Mouse (Mus musculus) left cerebral cortex, adult 2 months (tissue): ENCODE data around the gene Stra8. TPM values are rescaled to one million over a fixed set of nuclear protein-coding genes. Genes with fewer than 3 reads are reported as not detected.

Experiments used
- DNase-seq, 2 experiments: peaks; one replicate each; pipeline ENCODE4 v3.0.0; 2021 to 2022; ENCODE audit warnings: low spot score in 2 of 2, mixed read lengths in 1 of 2; ENCODE audit errors: extremely low spot score in 1 of 2
- H3K27ac ChIP-seq: fragments of 200-600 bp; 2 replicates; pipeline ENCODE4 v1.8.1; 2022
- H3K4me3 ChIP-seq: fragments of 200-600 bp; 2 replicates; pipeline ENCODE4 v1.8.1; 2022
- CTCF ChIP-seq: fragments of 200-600 bp; IDR thresholded peaks from 2 replicates; pipeline ENCODE4 v1.8.1; 2022; ENCODE audit warnings: antibody characterized with exemption, mild to moderate bottlenecking, moderate library complexity
- intact Hi-C: fragments of 180-260 bp; cut with DNase I; formaldehyde crosslinking; loops from one replicate; pipeline ENCODE4 v1.15.1; 2025
- total RNA-seq, 2 experiments: library from RNA; stranded (reverse); gene quantifications; 2 replicates each; pipeline ENCODE4 v1.2.3; 2021

Stra8 gene
- total RNA-seq, 2 experiments from 2014 or later: not detected

DNA sequence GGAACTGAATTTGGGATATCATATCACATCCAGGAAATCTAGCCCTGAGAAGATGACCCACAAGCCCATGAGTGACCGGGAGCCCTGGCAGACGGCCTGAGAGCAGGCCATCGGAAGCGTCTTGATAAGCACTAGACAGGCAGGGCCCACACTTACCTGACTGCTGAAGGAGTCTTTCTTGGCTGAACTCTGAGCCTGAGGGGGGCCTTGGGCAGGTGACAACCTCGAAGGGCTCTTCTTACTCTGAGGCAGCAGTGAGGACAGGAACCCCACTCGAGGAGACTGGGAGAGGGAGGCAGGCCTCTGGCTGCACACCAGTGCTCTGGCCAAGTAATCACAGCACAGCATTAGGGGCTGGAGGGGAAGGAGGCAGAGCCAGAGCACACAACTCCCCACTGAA lies 15.6 kb upstream of the Stra8 start:
- Histone ChIP-seq H3K27ac (no peak overlapping the region), H3K4me3 (no peak overlapping the region)
- TF ChIP-seq CTCF: no peak
- no peak for DNase-seq
- intact Hi-C loops: no loop called here

DNA sequence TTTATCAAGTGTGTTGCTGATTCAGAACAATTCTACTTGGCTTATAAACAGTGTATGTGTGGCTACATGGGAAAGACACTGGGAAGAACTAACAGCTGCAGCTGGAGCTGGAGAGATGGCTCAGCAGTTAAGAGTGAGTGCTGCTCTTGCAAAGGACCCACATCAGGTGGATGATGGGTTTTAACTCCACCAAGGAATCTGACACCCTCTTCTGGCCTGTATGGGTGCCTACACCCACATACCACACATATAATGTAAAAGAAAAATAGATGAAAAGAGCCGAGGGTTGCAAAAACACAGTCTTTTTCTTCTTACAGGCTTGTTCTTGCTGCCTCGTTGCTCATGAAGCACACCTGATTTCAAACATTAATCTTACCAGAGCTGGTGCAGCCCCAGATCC lies 13.8 kb upstream of the Stra8 start:
- intact Hi-C loops: no loop called here
- TF ChIP-seq CTCF: peak; percentile 15
- Histone ChIP-seq H3K27ac (no peak overlapping the region; the same call in 1 of the 2 replicates), H3K4me3 (no peak overlapping the region)
- no peak for DNase-seq

DNA sequence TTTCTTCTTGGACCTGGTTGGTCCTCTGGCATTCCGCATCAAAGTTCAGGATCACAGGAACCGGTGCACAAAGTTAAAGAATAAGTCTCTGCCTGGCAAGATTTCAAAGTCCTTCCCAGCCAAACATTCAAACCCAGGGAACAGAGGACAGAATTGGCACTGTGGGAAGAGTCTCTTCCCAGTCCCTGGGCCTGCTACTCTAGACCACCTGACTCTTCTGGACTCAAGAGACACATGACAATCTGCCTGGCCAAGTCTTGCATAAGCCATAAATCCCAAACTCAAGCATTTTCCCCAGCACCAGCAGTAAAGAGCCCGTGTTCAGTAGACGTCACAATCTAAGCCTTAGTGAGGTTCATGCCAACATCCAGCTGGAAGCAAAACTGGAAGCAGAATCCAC lies 13.3 kb upstream of the Stra8 start:
- TF ChIP-seq CTCF: no peak
- no peak for DNase-seq
- intact Hi-C loops: no loop called here

DNA sequence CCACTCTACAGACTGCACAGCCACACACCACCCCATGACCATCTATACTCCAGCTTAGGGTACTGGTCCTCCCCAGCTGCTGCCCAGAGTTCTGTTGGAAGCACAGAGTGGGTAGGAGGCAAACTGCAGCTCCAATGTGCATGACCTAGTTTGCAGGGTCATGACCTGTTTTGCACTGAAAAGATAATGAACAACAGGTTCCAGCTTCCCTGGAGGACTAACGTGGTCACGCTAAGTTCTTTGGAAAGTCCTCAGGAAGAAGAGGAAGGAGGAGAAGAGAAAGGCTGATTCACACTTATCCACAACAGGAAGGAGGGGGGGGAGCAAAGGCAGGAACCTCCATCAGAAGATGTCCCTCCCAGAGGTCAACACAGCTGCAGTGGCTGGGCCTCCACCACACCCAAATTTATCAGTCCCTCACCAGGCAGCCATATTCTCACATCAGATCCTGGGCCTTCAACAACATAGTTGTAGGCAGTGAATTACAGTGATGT lies 12.8 kb upstream of the Stra8 start:
- intact Hi-C loops: no loop called here
- DNase-seq: no peak
- Histone ChIP-seq H3K27ac (peak overlapping the region; percentile 57), H3K4me3 (no peak overlapping the region)
- TF ChIP-seq CTCF: no peak

More for the DNA sequence above, 13.3 kb upstream of the Stra8 start:
- Histone ChIP-seq H3K27ac (peak overlapping the region; percentile 57), H3K4me3 (no peak overlapping the region)

DNA sequence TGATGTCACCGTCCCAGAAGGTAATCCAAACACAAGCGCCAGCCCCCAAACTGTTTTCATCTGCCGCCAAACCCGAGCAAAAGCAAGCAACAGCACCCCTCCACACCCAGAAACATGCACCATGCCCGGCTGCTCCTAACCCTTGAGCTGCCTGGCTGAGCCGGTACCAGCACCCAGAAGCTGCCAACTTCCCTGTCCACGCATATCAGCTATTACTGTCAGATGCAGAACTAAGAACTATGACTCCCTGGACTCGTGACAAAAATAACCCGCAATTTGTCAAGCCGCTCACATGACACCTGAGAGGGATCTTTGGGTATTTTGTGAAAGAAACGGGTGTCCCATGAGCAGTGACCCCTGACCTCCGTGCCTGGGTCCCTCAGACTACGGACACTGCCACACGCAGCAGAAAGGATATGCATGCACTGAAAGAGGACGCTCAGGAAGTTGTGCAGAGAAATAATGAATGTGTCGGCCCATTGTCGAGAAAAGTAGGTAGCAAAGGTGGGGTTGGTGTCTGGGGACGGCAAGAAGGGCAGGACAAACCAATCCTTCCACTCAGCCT lies 12.2 kb upstream of the Stra8 start:
- intact Hi-C loops: no loop called here
- Histone ChIP-seq H3K4me3 (no peak overlapping the region), H3K27ac (peak overlapping the region; percentile 57)
- DNase-seq: no peak
- TF ChIP-seq CTCF: no peak

DNA sequence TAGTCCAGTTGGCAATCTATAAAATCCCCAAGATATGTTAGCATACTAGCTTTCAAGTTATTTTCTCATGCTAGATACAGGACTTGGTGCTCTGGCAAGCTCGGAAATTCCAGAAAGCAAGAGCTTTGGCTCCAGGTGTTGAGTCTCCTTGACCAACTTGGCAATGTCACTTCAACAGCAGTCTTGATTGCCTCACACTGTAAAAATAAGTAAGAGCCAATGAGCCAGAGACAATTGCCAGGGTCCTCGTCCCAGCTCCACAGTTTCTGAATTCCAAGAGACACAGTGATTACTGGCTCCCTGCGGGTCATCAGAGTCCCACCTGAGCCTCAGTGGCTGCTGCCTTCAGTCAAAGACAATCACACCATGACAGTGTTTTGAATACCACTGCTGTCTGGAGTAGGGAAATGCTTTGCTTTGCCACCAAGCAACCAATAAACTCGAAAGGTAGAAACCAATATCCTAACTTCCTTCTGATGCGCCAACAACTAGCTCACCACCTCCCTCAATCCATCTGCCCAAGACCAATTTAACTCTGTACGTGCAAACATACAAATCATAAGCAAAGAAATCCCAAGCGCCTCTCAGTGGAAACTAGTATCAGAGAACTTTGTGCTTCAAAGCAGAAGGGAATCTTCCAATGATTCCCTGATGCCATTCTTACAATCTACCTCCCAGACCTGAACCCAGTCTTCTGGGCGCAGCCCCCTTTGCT lies 10.2 kb upstream of the Stra8 start:
- Histone ChIP-seq H3K27ac (peak overlapping the region; percentile 88), H3K4me3 (peak overlapping the region; percentile 92)
- intact Hi-C loops: loop anchor here (2.0 kb wide), 1 partner anchor 31 kb away; the partner anchor contains the start of gene Cyren
- no peak for TF ChIP-seq CTCF
- DNase-seq: no peak

DNA sequence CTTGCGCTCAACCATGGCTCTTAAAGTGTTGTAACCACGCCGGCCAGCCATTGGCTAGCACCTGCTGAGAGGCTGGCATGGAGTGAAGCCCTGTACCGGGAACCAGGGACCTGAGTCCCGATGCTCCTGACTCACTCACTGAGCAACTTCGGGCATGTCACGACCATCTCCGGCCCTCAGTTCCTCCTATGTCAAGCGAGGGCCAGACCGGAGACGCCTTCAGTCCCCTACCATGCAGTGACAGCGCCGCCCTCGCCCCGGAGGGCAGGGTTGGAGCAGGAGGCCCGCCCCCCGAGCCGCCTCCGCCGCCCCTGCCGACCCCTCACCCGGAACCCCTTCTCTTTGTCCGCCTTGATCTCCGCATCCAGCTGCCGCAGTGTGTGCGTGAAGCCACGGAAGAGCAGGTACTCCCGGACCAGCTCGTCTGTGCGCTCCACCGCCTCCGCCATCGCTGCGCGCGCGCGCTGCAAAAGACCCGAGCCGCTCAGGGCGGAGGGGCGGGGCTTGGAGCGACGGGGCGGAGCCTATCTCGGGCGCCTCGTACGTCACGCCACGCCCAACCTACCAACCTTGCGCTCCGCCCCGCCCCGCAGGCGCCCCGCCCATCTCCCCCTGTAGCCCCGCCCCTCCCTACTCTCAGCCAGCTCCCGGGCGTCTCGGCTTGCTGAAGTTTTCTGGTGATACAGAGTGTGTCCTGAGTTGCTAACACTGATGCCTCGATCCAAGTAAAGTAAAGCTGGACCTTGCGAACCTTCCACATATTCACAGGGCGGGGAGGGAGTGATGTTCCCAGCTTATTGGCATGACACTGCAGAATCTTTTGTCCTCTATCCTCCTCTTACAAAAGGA lies 9.4 kb upstream of the Stra8 start, which contains the start of gene Wdr91:
TSS of gene Wdr91 (minus strand) at position 506 of the 849 bp plus-strand sequence.
- H3K27ac ChIP-seq: peak within 1 kb of the TSS; percentile 88
- no peak; the same call in 1 of the 2 replicates for TF ChIP-seq CTCF

DNA sequence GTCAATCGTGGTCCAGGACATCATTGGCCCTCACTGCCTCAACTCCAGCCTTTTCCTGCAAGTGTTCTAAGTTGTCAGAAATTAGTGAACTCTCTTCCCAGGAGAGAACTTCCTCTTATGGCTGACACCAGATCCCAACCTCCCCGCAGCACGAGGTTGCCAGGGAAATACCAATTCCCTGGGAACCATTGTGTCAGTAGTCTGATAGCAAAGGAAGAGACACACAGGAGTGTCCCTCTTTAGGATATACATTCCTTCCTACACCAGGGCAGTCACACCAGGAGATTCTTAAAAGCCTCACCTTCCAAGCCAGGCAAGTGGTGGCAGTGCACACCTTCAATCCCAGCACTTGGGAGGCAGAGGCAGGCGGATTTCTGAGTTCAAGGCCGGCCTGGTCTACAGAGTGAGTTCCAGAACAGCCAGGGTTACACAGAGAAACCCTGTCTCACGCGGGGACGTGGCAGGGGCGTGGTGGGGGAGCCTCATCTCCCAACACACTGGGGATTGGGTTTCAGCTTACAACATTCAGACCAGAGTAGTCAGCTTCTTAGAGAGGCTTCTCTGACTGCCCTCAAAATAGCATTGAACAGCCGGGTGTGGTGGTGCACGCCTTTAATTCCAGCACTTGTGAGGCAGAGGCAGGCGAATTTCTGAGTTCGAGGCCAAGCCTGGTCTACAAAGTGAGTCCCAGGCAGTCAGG lies 6.5 kb upstream of the Stra8 start:
- intact Hi-C loops: no loop called here

More for the DNA sequence above, 9.4 kb upstream of the Stra8 start, which contains the start of gene Wdr91:
- peak within 1 kb of the TSS; percentile 92 for H3K4me3 ChIP-seq
- DNase-seq: peak; percentile 93
- intact Hi-C loops: loop anchor here (2.0 kb wide), 1 partner anchor 32 kb away; the partner anchor contains the start of gene Cyren

DNA sequence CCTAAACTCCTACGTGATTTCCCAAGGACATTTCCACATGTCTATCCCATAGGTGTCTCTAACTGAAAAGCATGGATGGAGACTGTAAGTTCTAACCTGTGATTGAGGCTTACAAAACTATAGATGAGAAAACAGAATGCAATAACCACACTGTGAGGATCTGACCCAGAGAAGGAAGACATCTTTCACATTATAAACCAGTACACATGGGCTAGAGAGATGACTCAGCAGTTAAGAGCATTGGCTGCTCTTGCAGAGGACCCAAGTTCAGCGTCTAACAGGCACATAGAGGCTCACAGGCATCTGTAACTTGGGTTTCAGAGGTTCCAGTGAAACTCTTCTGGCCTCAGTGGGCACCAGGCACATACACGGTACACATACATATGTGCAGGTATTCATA lies 5.5 kb upstream of the Stra8 start:
- TF ChIP-seq CTCF: no peak

More for the DNA sequence above, 6.5 kb upstream of the Stra8 start:
- Histone ChIP-seq H3K4me3 (no peak overlapping the region), H3K27ac (no peak overlapping the region)
- no peak for TF ChIP-seq CTCF
- DNase-seq: no peak

DNA sequence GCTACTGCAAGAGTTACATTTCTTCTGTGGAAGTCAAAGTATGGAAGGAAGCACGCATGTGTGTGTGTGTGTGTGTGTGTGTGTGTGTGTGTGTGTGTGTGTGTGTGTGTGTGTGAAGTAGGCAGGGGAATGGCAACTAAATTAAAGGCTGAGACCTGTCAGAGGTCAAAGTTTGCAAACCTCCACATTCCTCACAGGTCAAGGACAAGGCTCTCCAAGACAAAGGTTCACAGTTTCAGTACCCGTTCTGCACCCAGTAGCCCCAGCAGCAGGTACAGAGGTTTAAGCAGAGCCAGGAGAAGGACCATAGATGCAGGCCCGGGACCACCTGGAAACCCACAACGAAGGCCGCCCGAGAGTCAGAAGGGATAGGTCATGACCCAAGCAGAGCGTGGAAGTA lies 817 bp upstream of the Stra8 start:
- DNase-seq: no peak
- Histone ChIP-seq H3K4me3 (no peak overlapping the region), H3K27ac (no peak overlapping the region)
- TF ChIP-seq CTCF: no peak
- intact Hi-C loops: no loop called here

More for the DNA sequence above, 5.5 kb upstream of the Stra8 start:
- no peak overlapping the region for H3K27ac ChIP-seq
- intact Hi-C loops: no loop called here
- no peak for DNase-seq
- H3K4me3 ChIP-seq: no peak overlapping the region

DNA sequence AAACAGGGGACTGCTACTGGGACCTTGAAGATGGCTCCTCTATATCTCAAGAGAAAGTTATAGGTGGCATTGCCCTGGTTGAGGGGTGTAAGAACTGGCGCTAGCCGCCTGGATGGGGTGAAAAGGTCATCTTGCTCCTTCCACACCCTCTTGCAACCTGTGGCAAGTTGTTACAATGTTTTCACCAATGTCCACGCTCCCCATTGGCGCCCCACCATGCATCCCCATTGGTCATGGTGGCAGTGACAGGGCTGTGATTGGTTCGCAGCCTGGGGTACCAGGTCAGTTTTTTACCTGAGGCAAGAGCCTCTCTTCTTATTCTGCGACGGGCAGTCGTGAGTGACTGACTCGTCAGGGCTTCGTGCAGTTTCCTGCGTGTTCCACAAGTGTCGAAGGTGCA lies 668 bp downstream of the Stra8 start:
- Histone ChIP-seq H3K4me3 (no peak overlapping the region), H3K27ac (no peak overlapping the region)
- intact Hi-C loops: no loop called here
- no peak for TF ChIP-seq CTCF
- no peak for DNase-seq
